Mouse (Mus musculus) lung, postnatal 10 days (tissue): Measurements from ENCODE around the gene Fbxo11.
"Not testable (repeated sequence)": the region's sequence is repeated elsewhere in the genome, so short reads cannot be mapped to it uniquely, and the experiment has no call there.

ENCODE experiments used
- DNase-seq: peaks from one replicate; pipeline ENCODE4 v3.0.0; 2021

Gene Fbxo11

GRCm38 (mm10) chr17:87997808-87998207 is 67.3 kb downstream of the Fbxo11 start:
- DNase-seq: no peak

DNA sequence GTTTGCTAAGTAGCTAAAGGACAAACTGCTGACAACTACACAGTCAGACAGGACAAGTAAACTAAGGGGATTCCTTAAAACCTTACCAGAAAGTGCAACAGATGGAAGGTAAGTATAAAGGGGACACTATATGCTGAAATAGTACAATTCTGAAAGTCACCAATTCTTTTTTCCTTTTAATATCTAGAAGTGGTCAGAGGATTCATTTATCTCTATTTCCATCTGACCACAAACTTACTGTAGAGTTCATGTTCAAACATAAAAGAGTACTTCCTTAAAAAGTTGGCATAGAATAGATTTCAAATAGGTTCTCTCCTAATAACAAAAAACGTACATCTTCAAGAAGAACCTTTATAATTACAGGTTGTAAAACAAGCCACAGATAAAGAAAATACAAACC is 71.8 kb downstream of the Fbxo11 start:
- DNase-seq: no peak

DNA sequence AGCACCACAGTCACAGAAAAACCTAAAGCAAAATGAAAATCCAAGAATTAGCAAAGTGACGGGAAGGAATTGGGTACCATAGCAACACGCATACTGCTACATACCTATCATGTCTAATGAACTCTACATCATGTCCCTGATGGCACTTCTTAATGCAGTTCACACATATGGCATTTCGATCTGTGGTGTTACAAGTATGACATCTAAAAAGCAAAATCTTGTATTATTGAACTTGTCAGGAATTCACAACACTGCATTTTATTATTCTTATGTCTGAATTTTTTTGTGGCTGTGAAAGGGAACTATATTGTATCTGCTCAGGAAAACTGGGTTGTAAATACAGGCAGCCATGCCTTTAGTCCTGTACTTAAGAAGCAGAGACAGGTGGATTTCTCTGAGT is 72.9 kb downstream of the Fbxo11 start:
- DNase-seq: no peak

DNA sequence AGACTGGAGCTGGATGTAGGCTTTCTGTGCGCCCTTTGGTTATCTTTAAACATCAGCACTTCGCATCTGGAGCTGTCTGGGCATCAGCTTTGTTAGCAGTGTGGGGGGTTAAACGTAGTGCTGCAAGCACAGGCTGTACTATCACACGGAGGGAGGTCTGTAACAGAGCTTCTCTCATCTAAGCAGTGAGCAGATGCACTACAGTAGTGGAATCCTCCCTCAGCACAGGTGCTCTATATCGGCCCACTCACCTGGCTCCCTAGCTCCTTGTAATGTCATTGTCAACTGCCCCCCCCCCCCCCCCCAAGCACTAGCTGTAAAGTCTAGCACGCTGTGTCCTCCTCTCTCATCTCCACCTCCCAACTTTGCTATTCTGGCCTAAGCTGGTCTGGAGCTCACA is 77.6 kb downstream of the Fbxo11 start:
- DNase-seq: no peak

DNA sequence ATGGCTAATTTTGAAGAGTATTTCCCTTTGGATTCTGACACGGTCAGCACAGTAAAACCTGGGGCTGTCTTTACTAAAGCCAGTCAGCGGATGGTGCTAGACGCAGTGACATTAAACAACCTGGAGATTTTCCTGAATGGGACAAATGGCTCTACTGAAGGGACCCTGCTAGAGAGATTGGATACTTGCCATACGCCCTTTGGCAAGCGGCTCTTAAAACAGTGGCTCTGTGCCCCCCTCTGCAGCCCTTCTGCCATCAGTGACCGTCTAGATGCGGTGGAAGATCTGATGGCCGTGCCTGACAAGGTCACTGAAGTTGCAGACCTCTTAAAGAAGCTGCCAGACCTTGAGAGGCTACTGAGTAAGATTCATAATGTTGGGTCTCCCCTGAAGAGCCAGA is 79.2 kb downstream of the Fbxo11 start:
- no peak for DNase-seq

- DNase-seq: no peak
Observed at GRCm38 (mm10) chr17:87984440-87985214, 80.5 kb downstream of the Fbxo11 start.

- DNase-seq: no peak
Observed at GRCm38 (mm10) chr17:87983313-87983712, 81.8 kb downstream of the Fbxo11 start.

GRCm38 (mm10) chr17:87982112-87982511 is 83.0 kb downstream of the Fbxo11 start:
- DNase-seq: no peak

DNA sequence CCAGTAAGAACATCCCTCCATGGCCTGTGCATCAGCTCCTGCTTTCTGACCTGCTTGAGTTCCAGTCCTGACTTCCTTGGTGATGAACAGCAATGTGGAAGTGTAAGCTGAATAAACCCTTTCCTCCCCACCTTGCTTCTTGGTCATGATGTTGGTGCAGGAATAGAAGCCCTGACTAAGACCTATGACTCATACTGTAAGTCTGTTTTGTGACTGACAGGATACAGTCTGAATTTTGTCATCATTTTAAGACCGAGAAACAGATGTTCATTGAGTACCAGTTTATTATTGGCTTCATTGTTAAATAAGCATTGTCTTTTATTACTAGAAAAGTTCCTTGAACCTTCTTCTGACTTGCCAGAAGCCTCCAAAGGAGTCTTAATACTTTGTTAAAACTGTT is 85.4 kb downstream of the Fbxo11 start:
- not testable (repeated sequence) for DNase-seq

DNA sequence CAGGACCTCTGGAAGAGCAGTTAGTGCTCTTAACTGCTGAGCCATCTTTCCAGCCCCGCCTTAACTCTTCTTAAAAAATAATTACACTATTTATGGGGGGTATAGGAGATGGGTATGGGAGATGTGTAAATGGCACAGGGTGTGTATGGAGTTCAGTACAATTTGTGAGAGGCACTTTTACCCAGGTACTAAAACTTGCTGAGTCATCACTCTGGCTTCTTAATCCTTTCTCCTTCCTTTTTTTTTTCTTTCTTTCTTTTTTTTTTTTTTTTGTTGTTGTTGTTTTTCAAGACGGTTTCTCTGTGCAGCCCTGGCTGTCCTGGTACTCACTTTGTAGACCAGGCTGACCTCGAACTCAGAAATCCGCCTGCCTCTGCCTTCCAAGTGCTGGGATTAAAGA is 88.2 kb downstream of the Fbxo11 start:
- not testable (repeated sequence) for DNase-seq

DNA sequence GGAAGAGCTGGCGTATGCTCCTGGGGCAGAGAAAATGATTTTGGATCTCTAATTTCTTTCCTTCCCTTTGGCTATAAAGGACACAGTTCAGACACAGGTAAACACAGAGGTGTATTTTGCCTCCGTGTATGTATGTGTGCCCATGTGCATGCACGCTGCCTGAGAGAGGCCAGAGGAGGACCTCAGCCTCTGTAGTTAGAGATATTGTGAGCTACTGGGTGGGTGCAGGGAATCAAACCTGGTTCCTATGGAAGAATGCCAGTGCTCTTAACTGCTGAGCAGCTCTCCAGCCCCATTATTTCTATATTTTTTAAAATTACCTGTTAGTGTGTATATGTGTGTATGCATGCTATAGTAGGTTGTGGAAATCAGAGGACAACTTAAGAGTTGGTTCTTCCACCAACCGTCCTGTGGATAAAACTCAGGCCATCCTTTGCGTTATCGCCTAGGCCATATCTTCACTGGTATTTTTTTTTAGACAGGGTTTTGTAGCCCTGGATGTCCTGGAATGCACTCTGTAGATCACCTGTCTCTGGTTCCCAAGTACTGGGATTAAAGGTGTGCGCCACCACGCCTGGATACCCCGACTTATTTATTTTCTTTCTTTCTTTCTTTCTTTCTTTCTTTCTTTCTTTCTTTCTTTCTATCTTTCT is 88.8 kb downstream of the Fbxo11 start:
- no peak for DNase-seq

DNA sequence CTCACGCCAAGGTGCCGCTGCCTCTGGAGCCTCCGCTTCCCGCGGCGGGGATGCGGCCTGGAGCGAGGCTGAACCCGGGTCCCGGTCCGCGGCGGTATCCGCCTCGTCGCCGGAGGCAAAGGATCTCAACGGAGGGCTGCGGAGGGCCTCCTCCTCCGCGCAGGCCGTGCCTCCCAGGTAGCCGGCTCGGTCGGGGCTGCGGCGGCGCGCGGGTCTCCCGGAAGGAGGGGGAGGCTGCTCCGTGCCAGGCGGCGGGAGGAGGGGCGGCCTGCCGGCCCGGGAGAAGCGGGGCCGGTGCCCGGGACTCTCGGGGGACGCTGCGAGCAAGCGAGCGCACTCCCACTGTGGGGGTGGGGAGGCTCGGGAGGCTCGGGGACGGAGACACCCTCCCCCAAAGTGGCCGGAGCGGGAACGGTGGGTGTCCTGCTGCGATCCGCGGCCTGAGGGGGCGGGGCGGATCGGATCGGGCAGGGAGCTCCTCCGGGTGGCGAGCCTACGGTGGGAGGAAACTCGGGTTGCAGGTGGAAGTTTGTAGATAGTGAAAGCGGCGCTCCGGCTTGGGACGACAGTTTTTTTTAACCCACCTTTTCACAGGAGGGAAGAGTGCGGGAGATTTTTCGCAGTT is 89.8 kb downstream of the Fbxo11 start:
- peak; percentile 66 for DNase-seq

GRCm38 (mm10) chr17:87974629-87975228 is 90.4 kb downstream of the Fbxo11 start, which contains the start of gene Msh6:
Gene Msh6, plus strand, starts transcription at chr17:87975062.
- peak; percentile 85 for DNase-seq

- DNase-seq: no peak
Observed at GRCm38 (mm10) chr17:87973261-87974167, 91.6 kb downstream of the Fbxo11 start.

- DNase-seq: no peak
Observed at GRCm38 (mm10) chr17:87972856-87973255, 92.2 kb downstream of the Fbxo11 start.

- DNase-seq: peak; percentile 13
Observed at GRCm38 (mm10) chr17:87971696-87972591, 93.1 kb downstream of the Fbxo11 start.

- DNase-seq: not testable (repeated sequence)
Observed at GRCm38 (mm10) chr17:87968483-87968926, 96.6 kb downstream of the Fbxo11 start.

DNA sequence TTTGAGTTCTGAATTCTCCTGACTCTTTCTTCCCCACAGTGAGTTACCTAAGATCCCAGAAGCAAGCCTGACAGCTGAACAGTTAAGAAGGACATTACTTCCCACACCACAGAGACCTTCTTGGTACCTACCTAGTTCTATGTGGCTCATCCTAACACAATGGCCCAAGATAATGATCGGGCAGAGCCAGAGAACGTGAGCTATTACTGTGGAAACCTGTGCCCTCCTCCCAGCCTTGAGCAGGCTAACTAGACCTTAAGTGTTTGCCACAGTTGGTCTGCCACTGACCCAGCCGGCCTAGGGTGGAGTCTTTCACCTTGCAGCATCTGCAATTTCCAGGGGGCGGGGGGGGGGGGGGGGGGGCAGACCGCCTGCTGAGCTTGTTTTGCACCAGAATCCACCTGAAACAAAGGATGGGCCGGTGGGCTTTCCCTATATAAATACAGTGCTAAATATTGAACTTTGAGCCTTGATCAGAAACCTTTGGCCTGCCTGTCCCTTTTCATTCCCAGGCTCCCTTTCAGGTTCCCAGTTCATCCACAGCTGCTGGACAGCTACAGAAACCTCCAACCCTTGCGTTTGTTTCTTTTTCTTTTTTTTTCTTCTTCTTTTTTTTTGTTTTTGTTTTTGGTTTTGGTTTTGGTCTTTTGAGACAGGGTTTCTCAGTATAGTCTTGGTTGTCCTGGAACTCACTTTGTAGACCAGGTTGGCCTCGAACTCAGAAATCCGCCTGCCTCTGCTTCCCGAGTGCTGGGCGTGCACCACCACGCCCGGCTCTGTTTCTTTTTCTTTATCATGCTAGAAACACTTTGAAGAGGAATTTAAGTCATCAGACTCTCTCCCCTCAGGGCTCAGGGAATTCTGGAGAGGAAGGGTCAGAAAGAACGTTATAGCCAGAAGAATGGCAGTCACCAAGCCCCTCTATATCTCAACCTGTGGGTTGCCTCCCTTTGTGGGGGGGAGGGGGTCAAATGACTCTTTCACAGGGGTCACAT is 101.7 kb downstream of the Fbxo11 start:
- DNase-seq: no peak

DNA sequence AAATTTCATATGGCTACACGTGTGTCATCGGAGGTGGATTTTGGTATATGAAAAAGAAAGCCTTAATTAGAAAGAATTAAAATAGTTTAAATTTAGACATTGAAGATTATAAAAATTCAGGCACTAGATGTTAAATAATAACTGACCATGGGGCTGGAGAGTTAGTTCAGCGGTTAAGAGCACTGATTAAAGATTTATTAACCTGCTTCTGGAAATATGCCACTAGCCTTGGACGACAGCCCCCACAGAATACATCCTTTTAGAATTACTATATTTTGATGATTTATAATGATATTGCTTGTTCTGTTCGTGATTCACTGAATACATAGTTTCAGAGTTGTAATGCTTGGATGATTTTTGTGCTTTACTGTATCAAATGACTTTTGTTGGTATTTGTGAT is 105.2 kb downstream of the Fbxo11 start:
- DNase-seq: not testable (repeated sequence)

- not testable (repeated sequence) for DNase-seq
Observed at GRCm38 (mm10) chr17:87959406-87959805, 105.7 kb downstream of the Fbxo11 start.
